Mouse (Mus musculus) spleen, postnatal 10 days (tissue): ENCODE measurements at regions not wholly inside any gene's neighbourhood (a gene's known extent, or its start where the extent isn't known, plus 50 kb on each side); places are given as distances from the start of the nearest gene placed in this dataset.

Experiments used
- DNase-seq, 2 experiments: peaks; one replicate each; pipeline ENCODE4 v3.0.0; 2021 to 2022; ENCODE audit warnings: low spot score in 2 of 2

DNA sequence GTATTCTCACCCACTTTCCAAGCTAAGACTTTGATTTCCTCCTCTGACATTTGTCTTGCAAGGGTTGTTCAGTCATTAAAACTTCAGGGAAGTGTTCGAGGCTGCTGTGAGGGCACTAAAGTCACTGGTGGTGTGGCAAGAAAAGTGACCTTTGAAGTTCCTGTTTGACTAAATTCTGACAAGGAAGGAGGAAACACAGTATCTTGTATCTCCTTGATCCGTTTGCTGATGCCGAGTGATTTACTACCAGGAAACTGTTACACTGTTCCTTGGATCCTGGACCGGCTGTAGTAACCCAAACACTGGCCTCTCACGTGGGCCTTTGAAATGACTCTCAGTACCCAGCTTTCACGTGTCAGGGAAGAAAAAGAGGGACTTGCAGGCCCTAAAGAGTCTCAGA, 53.5 kb upstream of the Ralgapa2 start:
- no peak for DNase-seq

DNA sequence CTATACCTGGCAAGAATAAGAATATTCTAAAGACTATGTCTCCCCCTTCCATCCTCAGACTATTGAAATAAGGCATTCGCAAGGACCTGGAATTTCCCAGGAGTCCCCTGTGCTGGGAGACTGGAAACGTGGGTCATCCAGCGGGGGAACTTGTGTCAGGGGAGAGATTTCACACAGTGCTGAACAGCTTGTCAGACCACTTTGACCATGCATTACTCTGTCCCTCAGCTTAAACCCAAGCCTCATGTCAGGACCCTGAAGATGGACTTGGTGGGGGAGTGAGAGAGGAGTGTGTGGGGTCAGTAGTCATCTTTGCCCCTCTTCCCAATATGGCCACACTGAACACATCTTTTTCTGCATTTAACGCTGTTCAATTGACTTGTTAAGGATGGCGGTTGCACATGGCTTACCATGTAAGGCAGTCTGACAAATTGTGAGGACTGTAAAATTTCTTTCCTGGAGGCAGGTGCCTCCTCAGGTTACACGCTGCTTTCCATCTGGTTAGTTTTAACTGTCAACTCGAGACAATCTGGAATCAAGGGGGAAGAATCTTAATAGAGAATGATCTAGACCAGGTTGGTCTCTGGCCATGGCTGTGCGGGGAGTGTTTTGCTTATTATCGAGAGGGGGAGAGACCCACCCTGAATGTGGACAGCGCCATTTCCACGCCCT, 56.2 kb upstream of the Ralgapa2 start:
- no peak for DNase-seq

DNA sequence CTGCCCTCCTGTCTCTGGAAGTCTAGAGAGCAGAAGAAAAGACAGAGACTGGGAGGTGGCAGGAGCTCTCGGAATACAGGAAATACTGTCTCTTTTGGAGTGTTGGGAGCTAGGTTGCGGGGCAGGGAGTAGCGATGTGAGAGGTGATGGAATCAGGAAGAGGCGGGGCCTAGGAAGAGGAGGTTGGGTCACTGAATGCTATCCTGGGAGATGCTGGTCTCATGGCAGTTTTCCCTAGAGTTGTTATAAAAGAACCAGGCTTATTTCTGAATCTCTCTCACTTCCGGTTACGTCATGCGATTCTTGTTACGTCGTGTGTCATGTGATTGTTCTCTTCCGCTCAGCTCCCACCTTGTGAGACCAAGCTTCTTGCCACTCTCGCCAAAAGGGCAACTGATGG, 58.9 kb upstream of the Ralgapa2 start:
- no peak for DNase-seq

DNA sequence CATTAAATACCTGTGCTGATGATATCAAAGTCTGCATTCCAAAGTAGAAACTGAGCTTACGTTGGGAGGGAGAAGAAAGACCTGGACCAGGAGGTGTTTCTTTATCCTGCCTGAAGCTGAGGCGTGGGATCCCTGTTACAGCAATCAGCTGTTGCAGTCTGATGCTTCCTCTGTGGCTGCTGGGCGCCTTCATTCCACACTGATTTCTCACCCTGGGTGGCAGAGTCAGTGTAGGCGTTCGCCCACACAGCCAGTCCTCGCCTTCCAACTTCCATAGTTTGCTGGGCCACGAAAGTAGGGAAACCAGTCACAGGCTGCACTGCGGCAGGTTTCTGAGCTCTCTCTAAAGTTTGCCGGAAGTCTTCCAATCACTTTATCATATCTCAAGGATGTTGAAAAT, 59.7 kb upstream of the Ralgapa2 start:
- DNase-seq: no peak

DNA sequence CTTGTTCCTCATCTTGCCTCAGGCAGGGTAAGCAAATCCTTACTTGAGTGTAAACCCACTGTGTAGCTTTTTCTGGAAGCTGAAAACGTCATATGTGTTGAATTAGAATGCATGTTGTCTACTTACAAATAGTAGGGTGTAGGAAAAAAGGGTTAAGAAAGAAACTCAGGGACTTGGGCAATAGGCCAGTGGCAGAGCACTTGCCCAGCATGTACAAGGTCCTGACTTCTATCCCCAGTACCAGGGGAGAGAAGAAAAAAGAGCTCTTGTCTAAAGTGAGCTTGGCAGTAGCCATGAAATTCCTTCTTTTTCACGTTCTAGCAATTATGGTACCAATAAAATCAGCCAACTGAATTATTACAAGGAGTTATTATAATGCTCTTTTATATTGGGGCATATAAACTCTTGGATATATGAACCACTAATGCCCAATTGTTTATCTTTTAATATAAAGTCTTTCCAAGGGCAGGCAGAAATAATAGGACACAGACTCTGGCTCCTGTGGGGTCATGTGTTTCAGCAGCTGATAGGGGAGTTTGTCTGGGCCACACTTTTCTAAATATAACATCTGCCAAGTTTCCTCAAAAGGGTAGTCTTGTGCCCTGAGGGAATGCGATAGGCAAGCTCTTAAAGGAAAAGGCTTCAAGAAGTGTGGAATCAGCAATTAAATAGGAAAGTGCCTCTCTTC, 63.6 kb upstream of the Ralgapa2 start:
- DNase-seq: no peak

DNA sequence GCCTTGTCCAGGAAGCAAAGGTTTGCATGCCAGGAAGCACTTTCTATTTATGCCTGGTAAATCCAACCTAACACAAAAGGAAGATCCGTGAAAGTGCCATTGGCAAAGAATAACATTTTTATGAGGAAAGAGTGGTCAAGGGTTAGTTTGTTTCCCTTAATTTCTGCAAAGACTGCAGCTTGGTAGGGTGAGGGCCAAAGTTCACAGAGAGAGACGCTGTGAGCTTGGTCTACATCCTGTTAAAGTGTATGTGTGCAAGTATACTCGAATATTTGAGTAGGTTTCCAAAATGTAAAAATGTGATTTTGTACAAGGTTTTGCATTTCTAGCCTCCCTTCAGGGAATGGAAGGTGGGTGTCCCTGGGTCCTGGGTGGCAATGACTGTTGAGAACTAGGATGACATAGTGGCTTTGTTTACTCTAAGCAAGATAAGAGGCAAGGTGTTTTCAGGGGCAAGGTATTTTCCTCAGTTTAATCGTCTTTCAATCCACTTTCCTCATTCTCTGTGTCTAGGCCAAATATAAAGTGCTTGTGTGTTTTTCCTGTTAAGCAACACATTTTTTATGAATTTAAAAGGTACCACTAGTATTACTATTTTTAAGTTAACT, 64.3 kb upstream of the Ralgapa2 start:
- no peak for DNase-seq

DNA sequence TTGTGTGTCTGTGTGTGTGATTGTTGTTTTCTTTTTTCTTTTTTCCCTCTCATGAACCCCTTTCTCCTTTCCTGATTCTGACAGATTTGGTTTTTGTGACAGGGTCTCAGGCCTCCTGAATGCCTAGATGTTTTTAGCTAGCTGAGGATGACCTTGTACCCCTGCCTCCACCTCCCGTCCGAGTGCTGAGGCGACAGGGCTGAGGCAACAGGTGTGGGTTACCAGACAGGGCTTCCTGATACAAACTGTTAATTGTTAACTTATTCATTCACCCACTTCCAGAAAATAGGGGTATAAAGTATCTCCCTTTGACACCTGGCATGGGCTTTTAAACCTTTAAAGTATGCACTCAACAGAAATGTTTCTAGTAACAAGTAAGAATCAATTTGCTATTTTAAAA, 65.0 kb upstream of the Ralgapa2 start:
- DNase-seq: no peak

DNA sequence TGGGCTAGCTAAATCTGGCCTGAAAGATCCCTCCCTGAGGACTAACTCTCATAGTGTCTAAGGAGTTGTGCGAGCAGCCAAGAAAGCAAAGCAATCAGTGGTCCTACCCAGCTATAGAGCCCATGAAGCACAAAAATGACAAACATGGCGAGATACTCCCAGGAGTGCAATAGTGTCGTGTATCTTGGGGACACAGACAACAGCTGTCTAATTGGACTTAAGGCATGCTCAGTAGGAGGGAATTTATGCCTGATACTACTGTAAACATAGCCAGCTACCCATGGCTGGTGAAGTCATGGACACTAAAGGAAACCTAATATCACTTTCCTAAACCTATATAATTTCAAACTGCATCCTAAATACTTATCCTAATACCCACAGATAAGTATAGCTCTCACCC, 69.1 kb upstream of the Ralgapa2 start:
- no peak for DNase-seq

DNA sequence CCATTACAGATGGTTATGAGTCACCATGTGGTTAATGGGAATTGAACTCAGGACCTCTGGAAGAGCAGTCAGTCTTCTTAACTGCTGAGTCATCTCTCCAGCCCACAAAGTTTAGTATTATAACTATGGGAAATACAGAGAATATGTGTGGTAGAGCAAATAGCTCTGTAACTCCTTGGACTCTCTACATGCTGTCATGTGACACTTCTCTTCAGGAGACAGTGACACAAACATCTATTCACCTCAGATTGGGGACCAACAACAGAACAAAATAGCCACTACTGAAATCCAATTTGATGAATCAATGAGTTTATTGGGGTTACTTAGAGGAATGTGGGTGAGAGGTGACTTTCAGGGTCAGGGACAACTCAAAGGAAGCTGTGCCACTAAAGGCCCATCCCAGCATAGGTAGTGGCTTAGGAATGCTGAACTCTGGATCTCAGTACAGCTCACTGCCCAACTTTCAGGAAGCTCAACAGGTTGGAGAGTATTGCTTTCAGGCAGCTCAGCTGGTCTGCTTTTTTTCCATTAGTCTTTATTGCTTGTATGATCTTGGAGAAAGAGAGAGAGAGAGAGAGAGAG, 71.8 kb upstream of the Ralgapa2 start:
- DNase-seq: no peak

DNA sequence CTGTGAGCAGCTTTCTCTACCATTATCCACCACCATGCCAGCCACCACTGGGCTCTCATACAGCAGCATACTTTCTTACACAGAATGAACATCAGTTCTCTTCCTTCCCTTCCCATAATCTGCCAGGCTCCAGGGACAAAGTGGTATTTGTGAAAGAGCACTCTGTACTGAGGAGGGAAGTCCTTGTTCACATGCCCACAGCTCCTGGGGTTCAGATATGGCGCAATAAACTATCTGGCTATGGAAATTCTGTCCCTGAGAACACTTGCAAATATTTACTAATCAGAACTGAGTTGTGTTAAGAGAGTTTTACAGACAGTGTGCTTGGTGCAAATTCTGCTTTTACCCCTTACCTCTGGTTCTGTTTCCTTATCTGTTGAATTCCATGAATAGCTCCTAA, 74.2 kb upstream of the Ralgapa2 start:
- DNase-seq: no peak

DNA sequence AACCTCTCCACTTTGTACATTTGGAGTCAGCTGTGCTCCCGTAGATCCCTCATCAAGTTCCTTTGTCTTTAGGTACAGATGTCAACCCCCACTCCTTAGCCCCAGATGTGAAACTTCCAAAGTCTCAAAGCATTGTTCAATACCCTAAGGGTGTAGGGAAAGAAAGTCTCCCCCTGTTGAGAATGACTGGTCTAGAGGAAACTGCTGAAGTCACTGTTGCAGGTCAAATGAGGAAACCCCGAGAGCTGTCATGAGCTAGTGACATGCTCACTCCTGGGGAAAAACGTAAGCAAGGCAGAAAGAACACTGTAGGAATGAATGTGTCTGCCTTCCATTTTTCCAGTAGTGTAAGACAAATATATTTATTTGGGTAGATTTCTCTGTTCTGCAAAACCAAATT, 74.8 kb upstream of the Ralgapa2 start:
- DNase-seq: no peak

DNA sequence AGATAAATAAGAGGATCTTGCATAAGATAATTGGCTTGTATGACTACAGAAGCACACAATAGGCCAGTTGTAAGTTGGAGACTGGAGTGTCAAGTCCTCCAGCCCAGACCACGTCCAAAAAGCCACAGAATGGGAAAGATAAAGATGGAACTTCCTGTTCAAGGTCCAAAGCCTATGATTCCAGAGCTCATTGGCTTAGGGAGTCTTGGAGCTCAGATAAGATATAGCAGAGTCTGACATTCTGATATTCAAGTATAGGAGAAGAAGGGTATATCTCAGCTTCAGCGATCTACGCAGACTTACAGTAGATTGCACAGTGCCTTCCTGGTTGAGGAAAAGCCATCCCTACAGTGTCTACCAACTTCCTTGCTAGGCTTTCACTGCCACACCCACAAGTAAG, 77.7 kb upstream of the Ralgapa2 start:
- no peak for DNase-seq

DNA sequence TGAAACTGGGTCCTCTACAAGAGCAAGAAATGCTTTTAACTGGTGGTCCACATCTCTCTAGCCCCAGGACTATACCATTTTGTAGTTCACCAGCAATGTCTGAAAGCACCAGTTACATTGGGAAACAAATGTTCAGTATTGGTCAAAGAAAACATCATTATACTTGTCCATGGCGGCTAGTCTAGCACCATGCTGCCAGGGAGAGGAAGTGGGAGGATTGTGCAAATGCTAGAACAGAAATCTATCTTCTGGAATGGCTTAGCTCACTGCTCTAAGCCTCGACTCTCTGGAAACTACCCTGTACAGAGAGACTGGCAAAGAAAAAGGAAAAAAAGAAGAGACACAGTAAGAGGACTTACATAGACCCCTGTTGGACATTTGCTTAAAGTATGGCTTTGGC, 81.1 kb upstream of the Ralgapa2 start:
- no peak for DNase-seq

DNA sequence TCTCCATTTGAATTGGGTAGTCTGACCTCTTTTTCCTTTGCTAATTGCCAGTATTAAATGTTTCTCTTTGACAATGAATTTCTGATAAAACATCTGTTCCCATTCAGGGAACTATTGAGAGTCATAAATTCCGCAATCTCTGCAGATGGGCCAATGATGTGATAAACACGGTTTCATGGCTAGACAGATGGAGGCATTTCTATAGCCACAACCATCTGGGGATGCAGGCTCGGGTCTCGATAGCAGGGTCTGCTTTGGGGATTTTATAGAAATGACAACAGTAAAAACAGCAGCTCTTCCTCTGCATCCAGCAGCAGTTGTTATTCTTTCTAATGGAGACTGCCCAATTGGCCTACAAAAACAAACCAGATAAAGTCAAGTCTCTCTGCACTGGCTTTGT, 82.1 kb upstream of the Ralgapa2 start:
- no peak for DNase-seq

DNA sequence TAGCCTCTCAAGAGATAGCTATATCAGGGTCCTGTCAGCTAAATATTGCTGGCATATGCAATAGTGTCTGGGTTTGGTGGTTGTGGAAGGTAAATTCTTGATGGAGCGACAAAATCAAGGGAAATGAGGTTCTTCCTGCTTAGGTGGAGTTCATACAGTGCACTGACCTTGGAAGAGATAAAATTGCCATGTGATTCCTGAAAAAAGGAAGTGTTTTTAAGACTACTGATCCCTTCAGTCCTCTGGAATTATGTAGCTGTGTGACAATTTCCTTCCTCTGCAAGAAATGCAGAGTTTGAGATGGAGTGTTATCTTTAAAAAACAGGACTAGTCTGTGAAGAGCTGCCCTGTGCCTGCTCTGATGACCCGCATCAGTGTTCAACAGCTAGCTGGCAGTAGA, 83.5 kb upstream of the Ralgapa2 start:
- DNase-seq: no peak

DNA sequence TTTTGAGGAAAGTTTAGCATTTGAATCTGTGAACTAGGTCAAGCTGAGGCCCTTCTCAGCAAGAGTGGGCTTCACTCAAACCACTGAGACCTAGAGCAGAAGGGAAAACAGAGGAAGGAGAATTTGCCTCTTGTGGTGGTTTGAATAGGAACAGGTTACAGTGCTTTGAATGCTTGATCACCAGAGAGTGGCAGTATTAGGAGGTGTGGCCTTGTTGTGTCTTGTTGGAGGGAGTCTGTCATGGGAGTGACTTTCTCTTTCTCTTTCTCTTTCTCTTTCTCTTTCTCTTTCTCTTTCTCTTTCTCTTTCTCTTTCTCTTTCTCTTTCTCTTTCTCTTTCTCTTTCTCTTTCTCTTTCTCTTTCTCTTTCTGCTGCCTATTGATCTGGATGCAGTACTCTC, 94.0 kb upstream of the Ralgapa2 start:
- no peak for DNase-seq

DNA sequence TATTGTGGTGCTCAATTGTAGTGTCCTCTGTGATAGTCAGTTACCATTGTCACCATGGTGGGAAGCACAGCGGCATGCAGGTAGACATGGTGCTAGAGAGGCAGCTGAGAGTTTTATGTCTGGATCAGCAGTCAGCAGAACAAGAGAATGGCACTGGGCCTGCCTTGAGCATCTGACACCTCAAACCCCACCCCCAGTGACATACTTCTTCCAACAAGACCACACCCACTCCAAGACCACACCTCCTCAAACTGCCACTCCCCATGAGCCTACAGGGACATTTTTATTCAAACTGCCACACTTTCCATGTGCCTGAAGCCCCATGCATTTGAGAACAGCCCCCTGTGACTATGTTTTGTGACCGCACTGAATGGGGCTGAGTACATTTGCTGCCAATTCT, 98.8 kb upstream of the Ralgapa2 start:
- DNase-seq: no peak

DNA sequence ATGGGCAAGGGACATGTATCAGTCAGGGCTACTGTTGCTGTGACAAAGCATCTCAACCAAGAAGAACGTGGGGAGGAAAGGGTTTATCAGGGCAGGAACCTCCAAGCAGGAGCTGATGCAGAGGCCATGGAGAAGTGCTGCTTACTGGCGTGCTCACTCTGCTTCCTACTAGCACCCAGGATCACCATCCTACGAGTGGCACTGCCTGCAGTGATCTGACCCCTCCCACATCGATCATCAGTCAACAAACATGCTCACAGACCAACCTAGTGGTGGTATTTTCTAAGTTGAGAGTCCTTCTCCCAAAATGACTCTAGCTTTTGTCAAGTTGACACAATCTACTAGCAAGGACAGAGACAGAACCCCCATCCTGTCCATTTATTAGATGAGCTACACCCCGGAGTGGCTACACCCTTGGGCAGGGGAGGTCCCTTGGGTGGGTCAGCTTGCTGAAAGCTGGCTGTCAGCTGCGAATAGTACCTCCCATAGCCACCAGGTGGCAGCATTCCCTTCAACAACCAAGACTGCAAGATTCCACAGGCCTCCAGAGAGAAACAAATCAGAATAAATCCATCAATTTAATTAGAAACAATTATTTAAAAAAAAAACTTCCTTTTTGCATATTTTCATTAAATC, 99.9 kb upstream of the Ralgapa2 start:
- DNase-seq: peak; percentile 39 to 75

DNA sequence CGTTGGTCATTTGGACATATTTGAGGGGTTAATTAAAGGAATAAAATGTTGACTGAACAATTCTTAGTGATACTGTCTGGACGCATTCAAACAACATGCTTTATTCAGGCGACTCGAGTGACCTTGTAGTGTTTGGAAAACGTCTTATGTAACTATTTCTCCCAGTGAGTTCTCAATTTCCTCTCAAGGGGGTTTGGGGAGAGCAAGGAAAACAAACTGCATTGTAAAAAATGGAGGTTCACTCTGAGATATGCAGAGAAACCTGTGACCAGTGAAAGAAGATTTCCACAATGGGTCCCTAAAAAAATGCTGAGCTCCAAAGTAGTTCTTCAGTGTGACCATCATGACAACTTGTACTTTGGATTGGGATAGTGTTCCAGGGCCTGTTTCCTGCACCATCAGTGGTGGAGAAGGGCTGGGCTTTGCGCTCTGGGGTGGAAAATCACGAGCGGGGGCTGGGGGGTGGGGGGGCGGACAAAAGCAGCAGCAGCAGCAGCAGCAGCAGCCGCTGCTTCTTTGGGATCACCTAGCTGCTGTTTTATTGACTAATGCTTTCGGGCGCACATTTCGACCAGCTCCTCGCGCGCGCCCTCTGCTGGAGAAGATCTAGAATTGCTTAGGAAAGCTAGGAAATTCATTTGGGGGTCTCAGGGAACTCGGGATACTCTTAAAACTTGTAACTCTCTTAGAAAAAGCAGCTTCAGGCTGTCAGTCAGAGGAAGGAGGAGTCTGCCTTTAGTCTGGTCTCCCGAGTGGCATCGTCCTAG, 100.6 kb upstream of the Ralgapa2 start:
- peak; percentile 9 to 64 for DNase-seq

DNA sequence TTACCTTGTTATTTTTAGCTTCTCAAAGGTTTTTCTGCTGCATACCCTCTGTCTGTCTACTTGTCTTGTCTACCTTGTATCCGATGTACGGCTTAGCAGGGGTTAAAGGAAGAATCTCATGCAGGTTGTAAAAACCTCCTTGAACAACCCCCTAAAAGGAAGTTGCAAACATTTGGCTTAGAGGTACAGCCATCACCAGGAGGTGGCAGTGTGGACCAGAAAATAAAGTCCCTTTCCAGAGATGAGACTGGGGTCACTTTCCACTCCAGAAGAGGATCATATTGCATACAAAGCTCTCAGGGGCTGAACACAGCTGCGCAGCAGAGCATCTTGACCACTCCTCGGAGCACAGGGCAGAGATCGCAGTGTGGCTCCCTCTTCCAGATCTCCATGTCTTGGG, 109.0 kb upstream of the Ralgapa2 start:
- peak in 1 of 2 experiments; percentile 34 for DNase-seq

DNA sequence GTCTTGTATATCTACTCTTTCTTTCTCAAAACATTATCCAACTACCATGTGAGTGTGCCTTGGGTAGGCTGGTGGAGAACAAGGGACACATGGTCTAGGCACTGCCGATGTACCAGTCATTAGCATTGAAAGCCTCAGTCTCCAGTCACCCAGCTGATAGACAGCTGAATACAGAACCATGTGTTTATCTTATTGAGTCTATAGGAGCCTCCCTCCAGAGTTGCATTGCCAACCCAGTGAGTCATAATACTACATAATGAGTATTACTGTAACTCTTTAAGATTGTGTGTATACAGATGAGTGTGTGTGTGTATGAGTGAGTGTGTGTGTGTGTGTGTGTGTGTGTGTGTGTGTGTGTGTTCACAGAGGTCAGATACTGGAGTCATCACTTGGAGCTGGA, 110.9 kb upstream of the Ralgapa2 start:
- no peak for DNase-seq

DNA sequence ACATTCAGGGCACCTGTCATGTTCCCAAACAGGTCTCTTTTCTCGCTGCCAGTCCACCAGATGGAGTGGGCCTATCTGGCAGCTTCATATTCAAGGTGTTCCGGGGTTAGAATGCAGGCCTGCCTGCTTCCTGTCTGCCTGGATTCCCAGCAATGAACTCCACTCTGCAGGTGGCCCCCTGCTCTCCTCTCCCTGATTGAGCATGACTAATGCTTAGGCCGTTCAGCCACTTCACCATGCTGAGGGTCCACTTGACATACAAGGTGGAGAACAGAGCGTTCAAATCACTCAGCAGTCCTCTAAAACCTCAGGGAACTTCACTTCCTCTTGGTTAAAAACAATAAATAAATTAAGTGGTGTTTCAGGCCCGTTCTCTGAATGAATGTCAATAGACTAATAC, 112.1 kb upstream of the Ralgapa2 start:
- DNase-seq: no peak
